Mouse (Mus musculus): ENCODE measurements at regions not wholly inside any gene's neighbourhood (a gene's known extent, or its start where the extent isn't known, plus 50 kb on each side); places are given as distances from the start of the nearest gene placed in this dataset.

DNA sequence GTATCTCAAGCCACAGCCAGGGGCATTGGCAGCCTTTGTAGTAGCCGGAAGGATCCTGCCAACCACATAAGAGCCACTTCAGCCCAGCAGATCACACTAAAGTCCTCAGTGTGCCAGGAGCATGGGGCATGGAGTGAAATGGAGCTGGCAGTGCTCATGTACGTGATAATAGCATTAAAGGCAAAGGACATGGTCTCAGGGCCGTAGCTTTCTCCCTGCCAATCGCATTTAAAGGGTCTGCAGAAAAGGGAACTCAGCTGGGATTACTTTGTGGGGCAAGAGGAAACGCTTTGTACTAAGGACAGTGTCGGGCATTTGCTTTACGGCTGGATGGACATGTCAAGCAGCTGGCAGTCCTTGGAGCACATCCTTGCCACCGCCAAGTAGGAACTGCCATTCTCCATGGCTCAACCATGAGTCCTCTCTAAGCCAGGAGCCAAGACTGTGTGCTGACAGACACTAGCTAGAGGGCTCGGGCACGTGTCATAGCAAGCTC is 502.5 kb upstream of the Gm10131 start:
- TF ChIP-seq NANOG (IDR thresholded peaks at IDR 0.05; ENCODE audit: borderline replicate concordance, low read length) (no peak), POU5F1 (IDR thresholded peaks at IDR 0.05; ENCODE audit: borderline replicate concordance, low read length) (no peak), CTCF (conservative IDR thresholded peaks at IDR 0.05; ENCODE audit: low read length) (no peak)
- no peaks in the 10 kb centered on the region for H3K36me3 ChIP-seq (ENCODE audit: insufficient read depth, low read length)
- 0 out of 2 replicates have a peak, but pooled peaks cover 5% of the 10 kb centered on the region for H3K27me3 ChIP-seq (ENCODE audit: insufficient read depth, low read length)

GRCm38 (mm10) chr8:34613138-34613537 is 501.6 kb upstream of the Gm10131 start:
- no peaks in the 10 kb centered on the region for H3K36me3 ChIP-seq (ENCODE audit: insufficient read depth, low read length)
- H3K4me1 ChIP-seq (replicated peaks; ENCODE audit: low read depth, low read length), result peaks cover 4% of the 10 kb centered on the region; the same call in 1 of the 2 replicates
- TF ChIP-seq NANOG (IDR thresholded peaks at IDR 0.05; ENCODE audit: borderline replicate concordance, low read length) (no peak), CTCF (conservative IDR thresholded peaks at IDR 0.05; ENCODE audit: low read length) (no peak), POU5F1 (IDR thresholded peaks at IDR 0.05; ENCODE audit: borderline replicate concordance, low read length) (no peak)
- 0 out of 2 replicates have a peak, but pooled peaks cover 5% of the 10 kb centered on the region for H3K27me3 ChIP-seq (ENCODE audit: insufficient read depth, low read length)
- H3K9me3 ChIP-seq (ENCODE audit: low read length), result peaks cover 7% of the 10 kb centered on the region; the same call in 1 of the 2 replicates
- H3K4me3 ChIP-seq (replicated peaks; ENCODE audit: low read length), result no peak overlapping the region

More for the DNA sequence above, 502.5 kb upstream of the Gm10131 start:
- Histone ChIP-seq H3K4me3 (replicated peaks; ENCODE audit: low read length) (no peak overlapping the region), H3K9me3 (ENCODE audit: low read length) (peaks cover 7% of the 10 kb centered on the region; the same call in 1 of the 2 replicates), H3K4me1 (replicated peaks; ENCODE audit: low read depth, low read length) (peaks cover 6% of the 10 kb centered on the region; the same call in 1 of the 2 replicates)

DNA sequence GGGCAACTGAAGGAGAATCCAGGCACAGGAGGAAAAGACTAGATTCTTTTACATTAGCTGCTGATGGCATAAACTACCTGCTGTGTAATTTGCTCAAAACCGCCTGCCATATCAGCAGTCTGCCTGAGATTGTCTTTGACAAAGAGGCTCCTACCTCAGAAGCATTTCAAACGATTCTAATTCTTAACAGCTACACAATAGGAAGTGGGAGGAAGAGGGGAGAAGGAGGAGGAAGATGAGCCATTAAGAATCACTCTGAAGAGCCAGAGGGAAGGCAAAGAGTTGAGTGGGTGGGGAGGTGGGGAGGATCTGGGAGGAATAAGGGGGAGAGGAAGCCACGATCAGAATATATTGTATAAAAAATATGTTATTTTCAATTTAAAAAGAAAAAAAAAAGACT is 500.9 kb upstream of the Gm10131 start:
- no peak overlapping the region for H3K4me3 ChIP-seq (replicated peaks; ENCODE audit: low read length)
- peaks cover 7% of the 10 kb centered on the region; the same call in 1 of the 2 replicates for H3K9me3 ChIP-seq (ENCODE audit: low read length)
- H3K4me1 ChIP-seq (replicated peaks; ENCODE audit: low read depth, low read length), result no peaks in the 10 kb centered on the region
- 0 out of 2 replicates have a peak, but pooled peaks cover 5% of the 10 kb centered on the region for H3K27me3 ChIP-seq (ENCODE audit: insufficient read depth, low read length)
- no peaks in the 10 kb centered on the region for H3K36me3 ChIP-seq (ENCODE audit: insufficient read depth, low read length)
- TF ChIP-seq NANOG (IDR thresholded peaks at IDR 0.05; ENCODE audit: borderline replicate concordance, low read length) (no peak), CTCF (conservative IDR thresholded peaks at IDR 0.05; ENCODE audit: low read length) (no peak), POU5F1 (IDR thresholded peaks at IDR 0.05; ENCODE audit: borderline replicate concordance, low read length) (no peak)

GRCm38 (mm10) chr8:34610186-34610585 is 498.6 kb upstream of the Gm10131 start:
- no peak for TF ChIP-seq CTCF (conservative IDR thresholded peaks at IDR 0.05; ENCODE audit: low read length)
- no peak for TF ChIP-seq NANOG (IDR thresholded peaks at IDR 0.05; ENCODE audit: borderline replicate concordance, low read length)
- no peak for TF ChIP-seq POU5F1 (IDR thresholded peaks at IDR 0.05; ENCODE audit: borderline replicate concordance, low read length)
- Histone ChIP-seq H3K4me1 (replicated peaks; ENCODE audit: low read depth, low read length) (no peaks in the 10 kb centered on the region), H3K4me3 (replicated peaks; ENCODE audit: low read length) (no peak overlapping the region), H3K9me3 (ENCODE audit: low read length) (peaks cover 7% of the 10 kb centered on the region; the same call in 1 of the 2 replicates), H3K36me3 (ENCODE audit: insufficient read depth, low read length) (no peaks in the 10 kb centered on the region), H3K27me3 (ENCODE audit: insufficient read depth, low read length) (0 out of 2 replicates have a peak, but pooled peaks cover 5% of the 10 kb centered on the region)

- H3K27me3 ChIP-seq (ENCODE audit: insufficient read depth, low read length), result no peaks in the 10 kb centered on the region
- H3K4me3 ChIP-seq (replicated peaks; ENCODE audit: low read length), result no peak overlapping the region
- TF ChIP-seq CTCF (conservative IDR thresholded peaks at IDR 0.05; ENCODE audit: low read length) (no peak), NANOG (IDR thresholded peaks at IDR 0.05; ENCODE audit: borderline replicate concordance, low read length) (no peak), POU5F1 (IDR thresholded peaks at IDR 0.05; ENCODE audit: borderline replicate concordance, low read length) (no peak)
- no peaks in the 10 kb centered on the region for H3K36me3 ChIP-seq (ENCODE audit: insufficient read depth, low read length)
- H3K9me3 ChIP-seq (ENCODE audit: low read length), result peaks cover 7% of the 10 kb centered on the region; the same call in 1 of the 2 replicates
- H3K4me1 ChIP-seq (replicated peaks; ENCODE audit: low read depth, low read length), result no peaks in the 10 kb centered on the region
Measured at GRCm38 (mm10) chr8:34607426-34607825, 495.9 kb upstream of the Gm10131 start.

GRCm38 (mm10) chr8:34605031-34605430 is 493.5 kb upstream of the Gm10131 start:
- H3K9me3 ChIP-seq (ENCODE audit: low read length), result no peaks in the 10 kb centered on the region
- H3K36me3 ChIP-seq (ENCODE audit: insufficient read depth, low read length), result no peaks in the 10 kb centered on the region
- H3K4me3 ChIP-seq (replicated peaks; ENCODE audit: low read length), result no peak overlapping the region
- no peaks in the 10 kb centered on the region for H3K4me1 ChIP-seq (replicated peaks; ENCODE audit: low read depth, low read length)
- H3K27me3 ChIP-seq (ENCODE audit: insufficient read depth, low read length), result peaks cover 5% of the 10 kb centered on the region; the same call in 1 of the 2 replicates
- no peak for TF ChIP-seq NANOG (IDR thresholded peaks at IDR 0.05; ENCODE audit: borderline replicate concordance, low read length)

GRCm38 (mm10) chr8:34604581-34604980 is 493.0 kb upstream of the Gm10131 start:
- Histone ChIP-seq H3K4me1 (replicated peaks; ENCODE audit: low read depth, low read length) (no peaks in the 10 kb centered on the region), H3K4me3 (replicated peaks; ENCODE audit: low read length) (no peak overlapping the region), H3K9me3 (ENCODE audit: low read length) (no peaks in the 10 kb centered on the region), H3K27me3 (ENCODE audit: insufficient read depth, low read length) (peaks cover 5% of the 10 kb centered on the region; the same call in 1 of the 2 replicates), H3K36me3 (ENCODE audit: insufficient read depth, low read length) (no peaks in the 10 kb centered on the region)
- no peak for TF ChIP-seq POU5F1 (IDR thresholded peaks at IDR 0.05; ENCODE audit: borderline replicate concordance, low read length)
- no peak for TF ChIP-seq NANOG (IDR thresholded peaks at IDR 0.05; ENCODE audit: borderline replicate concordance, low read length)
- no peak for TF ChIP-seq CTCF (conservative IDR thresholded peaks at IDR 0.05; ENCODE audit: low read length)

DNA sequence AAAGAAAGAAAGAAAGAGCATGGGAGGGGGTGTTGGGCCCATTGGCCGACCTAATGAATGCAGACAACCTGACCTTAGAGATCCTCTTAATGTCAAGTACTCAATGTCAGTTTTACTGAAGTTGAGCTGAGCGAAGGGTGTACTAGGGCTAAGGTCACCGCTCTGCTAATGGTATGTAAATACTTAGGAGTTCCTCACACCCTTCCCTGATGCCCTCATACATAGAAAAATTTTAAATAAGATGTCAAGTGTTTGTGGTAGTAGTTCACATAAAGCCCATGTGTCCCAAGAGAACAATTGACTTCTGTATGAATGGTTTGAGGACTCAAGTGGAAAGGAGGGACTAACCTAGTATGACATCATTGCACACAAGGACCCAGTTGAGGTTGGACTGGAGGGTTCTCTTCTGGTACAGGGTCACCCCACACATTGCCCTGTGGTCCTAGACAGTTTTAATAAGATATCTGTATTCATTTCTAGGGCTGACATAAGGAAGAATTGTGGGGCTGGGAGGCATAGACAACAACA is 490.0 kb upstream of the Gm10131 start:
- H3K36me3 ChIP-seq (ENCODE audit: insufficient read depth, low read length), result no peaks in the 10 kb centered on the region
- H3K27me3 ChIP-seq (ENCODE audit: insufficient read depth, low read length), result peaks cover 5% of the 10 kb centered on the region; the same call in 1 of the 2 replicates
- TF ChIP-seq POU5F1 (IDR thresholded peaks at IDR 0.05; ENCODE audit: borderline replicate concordance, low read length), result no peak
- no peak for TF ChIP-seq NANOG (IDR thresholded peaks at IDR 0.05; ENCODE audit: borderline replicate concordance, low read length)
- TF ChIP-seq CTCF (conservative IDR thresholded peaks at IDR 0.05; ENCODE audit: low read length), result no peak
- H3K4me1 ChIP-seq (replicated peaks; ENCODE audit: low read depth, low read length), result no peaks in the 10 kb centered on the region
- H3K4me3 ChIP-seq (replicated peaks; ENCODE audit: low read length), result no peak overlapping the region
- H3K9me3 ChIP-seq (ENCODE audit: low read length), result no peaks in the 10 kb centered on the region

Data from E14TG2a.4 (cell line).